9 mouse cellular contexts compared by ENCODE assay signal in genomic region chr9:95121151-95121835, GRCm38 (mm10).
DNase-seq lines count a peak whose midpoint lies in the region; ATAC-seq and TF ChIP-seq lines count a peak whose summit lies in the region.
"Had no signal": no experiment of that assay in that cellular context is flagged by ENCODE, and none has a peak within 500 bp of the region (broad histone marks: within the 10 kb centered on the region; RNA-seq: fewer than 3 reads in every experiment).

No protein-coding gene starts in this region.

- no peaks in the 10 kb centered on the region for H3K36me3 ChIP-seq in kidney, embryonic 14.5 days (ENCODE audit: control insufficient read depth, insufficient read depth, low read length)
- H3K36me3 ChIP-seq in kidney, adult 2 months (ENCODE audit: control insufficient read depth, insufficient read depth, low read length), result no peaks in the 10 kb centered on the region
- H3K36me3 ChIP-seq in embryonic facial prominence, embryonic 10.5 days (replicated peaks), result no peaks in the 10 kb centered on the region
- no peaks in the 10 kb centered on the region for H3K36me3 ChIP-seq in limb, embryonic 14.5 days (ENCODE audit: control insufficient read depth, insufficient read depth, low read length)
- no peaks in the 10 kb centered on the region for H3K36me3 ChIP-seq in stomach, embryonic 16.5 days (ENCODE audit: control insufficient read depth, insufficient read depth, low read length)

- 19% methylated on average over 11 of the region's 11 CpGs for WGBS in kidney, embryonic 14.5 days
- 35% methylated on average over 11 of the region's 11 CpGs for WGBS in kidney, adult 2 months
- 26% methylated on average over 11 of the region's 11 CpGs for WGBS in embryonic facial prominence, embryonic 10.5 days
- WGBS in limb, embryonic 14.5 days, result 23% methylated on average over 11 of the region's 11 CpGs
- WGBS in stomach, embryonic 16.5 days, result 21% methylated on average over 11 of the region's 11 CpGs

- 0 out of 2 replicates have a peak overlapping the region, but pooled peaks have one; percentile 2 for H3K4me2 ChIP-seq in kidney, embryonic 14.5 days (replicated peaks; ENCODE audit: low read depth, low read length)
- H3K4me2 ChIP-seq in limb, embryonic 14.5 days (replicated peaks; ENCODE audit: low read depth, low read length, severe bottlenecking), result peak overlapping the region; percentile 22; the same call in 1 of the 2 replicates
- H3K4me2 ChIP-seq in stomach, embryonic 16.5 days (ENCODE audit: low read depth, low read length), result peak overlapping the region; percentile 25; the same call in 1 of the 2 replicates

- peaks cover 10% of the 10 kb centered on the region; the same call in 1 of the 2 replicates for H3K4me1 ChIP-seq in kidney, embryonic 14.5 days (ENCODE audit: control insufficient read depth, insufficient read depth, low read length)
- H3K4me1 ChIP-seq in kidney, adult 2 months (ENCODE audit: control insufficient read depth, insufficient read depth, low read length), result no peaks in the 10 kb centered on the region
- H3K4me1 ChIP-seq in embryonic facial prominence, embryonic 10.5 days, result peaks cover 32% of the 10 kb centered on the region
- H3K4me1 ChIP-seq in limb, embryonic 14.5 days (ENCODE audit: control insufficient read depth, insufficient read depth, low read length), result peaks cover 28% of the 10 kb centered on the region
- H3K4me1 ChIP-seq in stomach, embryonic 16.5 days (ENCODE audit: control insufficient read depth, insufficient read depth, low read length), result peaks cover 12% of the 10 kb centered on the region

- H3K27ac ChIP-seq in kidney, embryonic 14.5 days (ENCODE audit: low read depth, low read length), result no peak overlapping the region
- no peak overlapping the region for H3K27ac ChIP-seq in kidney, adult 2 months (ENCODE audit: insufficient read depth, low read depth, low read length)
- peak overlapping the region; percentile 72 for H3K27ac ChIP-seq in embryonic facial prominence, embryonic 10.5 days (replicated peaks)
- H3K27ac ChIP-seq in limb, embryonic 14.5 days (replicated peaks; ENCODE audit: low read depth, low read length), result no peak overlapping the region
- peak overlapping the region; percentile 54 for H3K27ac ChIP-seq in stomach, embryonic 16.5 days (ENCODE audit: low read length)

- no peaks in the 10 kb centered on the region for H3K9me3 ChIP-seq in kidney, embryonic 14.5 days (ENCODE audit: control insufficient read depth, low read length)
- no peaks in the 10 kb centered on the region for H3K9me3 ChIP-seq in embryonic facial prominence, embryonic 10.5 days
- no peaks in the 10 kb centered on the region for H3K9me3 ChIP-seq in limb, embryonic 14.5 days (ENCODE audit: control insufficient read depth, low read length)
- no peaks in the 10 kb centered on the region for H3K9me3 ChIP-seq in stomach, embryonic 16.5 days (replicated peaks; ENCODE audit: control insufficient read depth, low read length)

- peak; percentile 95 for ATAC-seq in kidney, embryonic 14.5 days (ENCODE audit: low FRiP score, low TSS enrichment)
- peak; percentile 81 for ATAC-seq in limb, embryonic 14.5 days (ENCODE audit: low FRiP score, low read depth)
- peak; percentile 89; the same call in 1 of the 2 replicates for ATAC-seq in stomach, embryonic 16.5 days (ENCODE audit: insufficient read depth, low FRiP score)
- ATAC-seq: Patski had no signal

- TF ChIP-seq POLR2A in kidney, adult 2 months (IDR thresholded peaks at IDR 0.05; ENCODE audit: low read depth, low read length), result no peak
- no peak for TF ChIP-seq POLR2A in limb, embryonic 14.5 days (IDR thresholded peaks at IDR 0.05; ENCODE audit: borderline replicate concordance, extremely low read depth, insufficient read depth, insufficient read length)

- no peak overlapping the region for H3K9ac ChIP-seq in kidney, embryonic 14.5 days (ENCODE audit: low read depth, low read length)
- no peak overlapping the region for H3K9ac ChIP-seq in limb, embryonic 14.5 days (ENCODE audit: low read depth, low read length, severe bottlenecking)
- 0 out of 2 replicates have a peak overlapping the region, but pooled peaks have one; percentile 29 for H3K9ac ChIP-seq in stomach, embryonic 16.5 days (ENCODE audit: low read length)

- no peak for DNase-seq in kidney, adult 2 months
- peak; percentile 61 for DNase-seq in embryonic facial prominence, embryonic 10.5 days (ENCODE audit: low spot score)
- DNase-seq in limb, embryonic 14.5 days (ENCODE audit: low spot score), result peak; percentile 57
- no peak for DNase-seq in adipocyte (ENCODE audit: low spot score)
- DNase-seq in cerebellum, adult 11-12 months, result no peak
- DNase-seq in kidney, adult 18-20 months, result no peak

- no peak overlapping the region for H3K4me3 ChIP-seq in kidney, embryonic 14.5 days (ENCODE audit: low read length)
- H3K4me3 ChIP-seq in kidney, adult 2 months (ENCODE audit: insufficient read depth, low read depth, low read length), result no peak overlapping the region
- H3K4me3 ChIP-seq in embryonic facial prominence, embryonic 10.5 days, result peak overlapping the region; percentile 25; the same call in 1 of the 2 replicates
- no peak overlapping the region for H3K4me3 ChIP-seq in limb, embryonic 14.5 days (replicated peaks; ENCODE audit: low read length)
- no peak overlapping the region for H3K4me3 ChIP-seq in stomach, embryonic 16.5 days (replicated peaks; ENCODE audit: low read length)

- TF ChIP-seq CTCF in kidney, adult 2 months (conservative IDR thresholded peaks at IDR 0.05; ENCODE audit: insufficient read depth, insufficient read length, low read depth, low read length), result no peak

- no peaks in the 10 kb centered on the region for H3K27me3 ChIP-seq in kidney, embryonic 14.5 days (ENCODE audit: control insufficient read depth, insufficient read depth, low read length)
- H3K27me3 ChIP-seq in kidney, adult 2 months (replicated peaks; ENCODE audit: control insufficient read depth, insufficient read depth, low read length), result no peaks in the 10 kb centered on the region
- no peaks in the 10 kb centered on the region for H3K27me3 ChIP-seq in embryonic facial prominence, embryonic 10.5 days (replicated peaks; ENCODE audit: low read depth, poor library complexity, severe bottlenecking)
- H3K27me3 ChIP-seq in limb, embryonic 14.5 days (ENCODE audit: control insufficient read depth, insufficient read depth, low read length), result no peaks in the 10 kb centered on the region
- H3K27me3 ChIP-seq in stomach, embryonic 16.5 days (ENCODE audit: control insufficient read depth, insufficient read depth, low read length), result no peaks in the 10 kb centered on the region
- H3K27me3 ChIP-seq: Patski had no signal

Comparison
In these comparisons a context has a peak if more than half of its experiments do, and no peak if none do; other contexts are left out.
1. H3K27ac ChIP-seq: peak in embryonic facial prominence, embryonic 10.5 days (single experiment) and stomach, embryonic 16.5 days (single experiment); none in kidney, embryonic 14.5 days (single experiment), kidney, adult 2 months (single experiment) and limb, embryonic 14.5 days (single experiment).
2. DNase-seq: peak in embryonic facial prominence, embryonic 10.5 days (single experiment) and limb, embryonic 14.5 days (single experiment); none in kidney, adult 2 months (single experiment), adipocyte (single experiment), cerebellum, adult 11-12 months (single experiment) and kidney, adult 18-20 months (single experiment).
3. Peak in every context shown above with its lines, with median percentiles within 50 percentile points of each other: ATAC-seq and H3K4me2 ChIP-seq.